Mouse (Mus musculus) frontal cortex, postnatal 36 days (tissue): ENCODE results near the gene Abat.

Source experiments
- DNase-seq, 2 experiments: peaks; one replicate each; pipeline ENCODE4 v3.0.0; 2022; ENCODE audit warnings: low spot score in 2 of 2

The Abat gene

DNA sequence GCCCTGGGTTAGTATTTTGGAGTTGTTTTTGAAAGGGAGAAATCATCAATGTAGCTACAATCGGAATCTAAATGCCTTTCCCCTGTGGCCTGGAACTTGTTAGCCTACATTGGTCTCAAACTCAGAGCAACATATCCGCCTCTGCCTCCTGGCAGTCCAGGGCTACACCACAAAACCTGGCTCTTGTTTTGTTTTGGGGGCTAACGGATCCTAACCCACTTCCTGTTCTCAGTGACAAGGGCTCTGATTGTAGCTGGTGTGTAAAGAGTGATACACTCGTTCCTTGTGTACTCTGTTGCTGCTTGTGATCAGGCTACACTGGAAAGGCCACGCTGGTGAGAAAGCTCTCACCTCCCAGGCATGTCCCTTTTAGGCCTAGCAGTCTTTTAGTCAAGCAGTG lies 118.2 kb downstream of the Abat start:
- DNase-seq: no peak

DNA sequence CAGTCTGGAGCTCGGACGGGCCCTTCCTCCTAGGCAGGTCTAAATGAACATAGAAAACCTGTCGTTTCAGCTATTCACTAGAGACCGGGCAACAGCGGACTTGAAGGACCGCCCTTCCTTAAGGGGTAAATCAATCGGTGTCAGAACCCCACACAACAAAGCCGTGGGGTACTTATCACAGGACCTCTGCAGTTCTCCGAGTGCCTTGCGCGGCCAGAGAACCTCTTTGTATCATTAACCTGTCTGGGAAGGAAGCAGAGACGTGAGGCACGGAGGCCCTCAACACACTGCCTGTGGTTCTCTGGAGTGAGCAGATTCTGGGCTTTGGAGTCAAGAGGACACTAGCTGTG lies 123.6 kb downstream of the Abat start:
- no peak for DNase-seq

DNA sequence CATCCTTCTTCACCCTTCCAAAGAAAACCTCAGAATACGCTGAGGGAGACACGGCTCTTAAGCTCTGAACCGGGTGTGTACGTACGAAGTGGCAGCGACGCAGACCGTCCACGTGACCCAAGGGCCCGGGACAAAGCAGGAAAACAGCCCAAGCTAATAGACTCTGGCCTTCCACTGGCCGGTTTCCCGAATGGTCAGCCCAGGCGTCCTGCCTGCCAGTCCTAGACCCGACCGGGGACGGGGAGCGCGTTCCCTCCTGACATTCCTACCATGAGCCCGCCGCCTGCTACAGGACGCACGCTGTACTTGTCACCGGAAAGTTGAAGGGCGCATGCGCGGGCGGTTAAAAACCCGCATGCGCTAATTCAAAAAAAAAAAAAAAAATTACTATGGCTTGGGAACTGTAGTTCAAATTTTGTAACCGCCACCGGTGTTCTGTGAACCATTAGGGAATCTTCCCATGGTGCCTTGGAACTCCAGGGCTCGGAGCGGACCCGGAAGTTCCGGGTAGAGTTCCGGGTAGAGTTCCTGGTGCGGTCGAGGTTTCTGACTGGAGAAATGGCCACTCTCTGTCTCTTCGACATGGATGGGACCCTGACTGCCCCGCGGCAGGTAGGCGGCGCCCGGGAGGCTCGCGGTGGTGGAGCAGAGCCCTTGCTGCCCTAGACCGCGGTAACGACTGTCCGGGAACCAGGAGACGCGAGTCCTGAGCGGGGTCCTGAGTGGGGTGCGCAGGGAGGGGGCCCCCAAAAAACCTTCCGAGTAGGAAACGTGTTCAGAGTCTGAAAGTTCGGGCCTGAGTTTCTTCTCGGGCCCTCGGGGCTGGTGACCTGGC lies 124.2 kb downstream of the Abat start, which contains the start of the genes Pmm2 and Tmem186:
Gene Pmm2, plus strand, starts transcription at position 458 of the 835 bp plus-strand sequence.
Gene Tmem186, minus strand, starts transcription at position 496 of the 835 bp plus-strand sequence.
- peak; percentile 86 to 89 for DNase-seq

DNA sequence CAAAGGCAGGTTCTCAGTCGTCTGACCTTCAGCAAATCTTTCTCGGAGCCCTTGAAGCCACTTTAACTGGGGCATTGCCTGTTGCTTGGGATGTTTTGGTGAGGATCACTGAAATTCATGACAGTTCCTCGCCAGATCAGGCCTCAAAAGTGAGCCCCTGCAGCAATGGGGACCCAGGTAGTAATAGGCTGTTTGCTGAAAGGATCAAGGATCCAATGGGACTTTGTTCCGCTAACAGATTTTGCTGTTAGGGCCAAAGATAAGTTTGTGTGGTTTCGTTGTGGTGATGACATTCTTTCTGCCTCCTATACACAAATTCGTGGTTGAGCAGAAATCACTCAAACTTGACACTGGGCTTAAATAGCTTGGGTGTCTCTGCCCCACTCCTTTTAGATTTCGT lies 124.9 kb downstream of the Abat start:
- no peak for DNase-seq

DNA sequence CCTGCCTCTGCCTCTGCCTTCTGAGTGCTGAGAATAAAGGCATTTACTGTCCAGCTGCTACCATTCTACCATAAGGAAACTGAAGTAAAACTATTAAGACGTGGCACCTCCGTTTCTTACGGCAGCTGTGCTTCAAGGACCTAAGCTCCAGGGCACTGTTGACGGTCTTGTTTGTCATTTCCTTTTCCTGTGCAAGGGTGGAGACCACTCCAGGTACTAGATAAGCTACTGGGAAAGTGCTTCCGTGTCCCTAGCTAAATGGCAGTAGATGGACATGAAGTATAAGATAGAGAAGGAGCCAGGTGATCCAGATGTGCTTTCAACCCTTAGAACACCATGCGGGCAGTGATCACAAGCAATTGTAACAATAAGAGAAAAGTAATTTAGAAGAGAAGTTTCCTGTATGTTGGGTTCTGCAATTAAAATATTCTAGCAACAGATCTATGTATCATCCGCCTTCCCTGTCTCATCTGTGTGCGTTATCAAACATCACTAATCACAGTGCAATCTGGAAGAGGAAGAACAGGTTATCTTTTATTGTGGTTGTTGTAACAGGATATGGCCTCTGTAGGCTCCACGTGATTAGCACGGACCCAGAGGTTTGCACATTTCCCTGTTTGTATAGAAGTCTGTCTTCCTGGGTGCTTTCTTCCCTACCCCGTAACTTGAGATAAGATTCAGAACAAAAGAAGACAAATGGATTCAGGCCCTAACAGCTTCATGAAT lies 126.4 kb downstream of the Abat start:
- no peak for DNase-seq

DNA sequence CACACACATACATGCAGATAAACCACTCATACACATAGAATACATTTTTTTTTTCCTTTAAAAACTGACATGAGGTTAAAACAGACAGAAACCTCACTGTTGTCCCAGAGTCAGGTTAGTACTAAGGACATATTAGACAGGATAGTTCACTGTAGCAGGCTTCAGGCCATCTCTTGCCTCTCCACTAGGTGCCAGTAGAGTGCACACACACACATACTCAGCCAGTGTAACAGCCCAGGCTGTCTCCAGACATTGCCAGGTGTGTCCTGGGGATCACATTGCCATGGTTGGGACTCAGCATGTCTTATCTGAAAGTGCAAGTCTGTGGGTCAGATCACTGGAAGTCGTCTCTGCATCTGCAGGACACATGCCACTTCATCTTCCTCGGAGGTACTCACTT lies 130.6 kb downstream of the Abat start:
- peak; percentile 18 to 52 for DNase-seq

DNA sequence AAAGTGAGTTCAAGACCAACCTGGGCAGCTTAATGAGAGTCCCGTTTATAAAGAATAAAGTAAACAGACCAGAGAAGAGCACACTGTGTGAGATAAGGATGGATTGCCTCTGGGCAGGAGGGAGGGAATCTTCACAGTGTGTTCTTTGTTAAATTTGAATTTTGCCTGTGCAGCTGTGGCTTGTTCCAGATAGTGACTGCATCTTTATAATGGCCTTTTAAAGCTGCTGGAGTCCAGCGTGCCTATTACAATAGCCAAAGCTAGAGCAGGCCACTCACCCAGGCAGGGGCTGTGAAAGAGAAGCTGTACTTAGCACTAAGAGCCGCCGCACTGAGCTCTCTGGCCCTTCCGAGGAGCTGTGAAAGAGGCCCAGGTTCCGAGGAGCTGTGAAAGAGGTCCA lies 132.3 kb downstream of the Abat start:
- DNase-seq: no peak

DNA sequence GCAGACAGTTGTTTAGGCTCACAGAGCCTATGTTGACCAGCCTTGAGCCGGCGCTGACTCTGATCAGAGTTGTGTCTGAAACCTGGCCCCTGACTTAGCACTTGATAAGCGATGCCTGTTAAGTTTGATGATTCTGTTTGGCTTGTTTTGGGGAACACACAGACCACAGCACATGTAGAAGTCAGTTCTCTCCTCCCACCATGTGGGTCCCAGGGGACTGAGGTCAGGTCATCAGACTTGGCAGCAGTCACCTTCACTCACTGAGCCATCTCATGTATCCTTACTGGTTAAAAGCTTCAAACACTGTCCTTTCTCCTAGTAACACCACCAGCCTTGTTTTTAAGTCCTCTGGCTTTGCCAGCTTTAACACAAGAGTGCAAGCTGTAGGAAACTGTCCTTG lies 136.8 kb downstream of the Abat start:
- no peak for DNase-seq

DNA sequence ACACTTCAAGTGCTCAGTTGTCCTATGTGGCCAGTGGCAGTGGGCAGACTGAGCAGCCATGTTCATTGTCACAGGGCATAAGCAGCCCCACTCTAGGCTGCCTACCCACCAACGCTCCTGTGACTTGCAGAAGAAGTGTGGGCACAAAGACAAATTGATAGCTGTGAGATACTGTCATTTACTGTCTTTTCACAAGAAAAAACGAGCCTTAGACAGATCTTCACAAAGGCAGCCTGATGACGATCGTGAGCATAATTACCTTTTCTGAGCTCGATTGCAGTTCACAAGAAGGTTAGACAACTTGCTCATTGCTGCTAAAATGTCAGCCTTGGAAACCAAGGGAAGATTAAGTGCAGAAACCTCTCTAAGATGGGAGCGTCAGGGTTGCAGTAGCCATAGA lies 141.9 kb downstream of the Abat start:
- no peak for DNase-seq

DNA sequence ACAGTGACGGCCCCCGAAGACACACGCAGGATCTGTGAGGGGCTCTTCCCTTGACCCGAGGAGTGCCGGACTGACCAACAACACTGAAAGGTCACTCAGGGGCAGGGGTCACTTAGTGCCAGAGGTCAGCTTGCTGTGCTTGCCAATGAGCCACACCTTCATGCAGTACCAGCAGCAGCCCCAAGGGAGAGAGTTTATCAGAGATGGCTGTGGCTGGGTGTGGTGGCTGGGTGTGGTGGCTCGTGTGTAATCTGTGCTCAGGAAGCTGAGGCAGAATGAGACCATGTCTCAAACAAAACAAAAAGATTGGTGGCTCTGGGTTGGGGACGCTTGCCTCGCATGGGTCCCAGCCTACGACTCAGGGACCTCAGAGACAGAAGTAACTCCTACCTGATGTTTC lies 142.4 kb downstream of the Abat start:
- no peak for DNase-seq

DNA sequence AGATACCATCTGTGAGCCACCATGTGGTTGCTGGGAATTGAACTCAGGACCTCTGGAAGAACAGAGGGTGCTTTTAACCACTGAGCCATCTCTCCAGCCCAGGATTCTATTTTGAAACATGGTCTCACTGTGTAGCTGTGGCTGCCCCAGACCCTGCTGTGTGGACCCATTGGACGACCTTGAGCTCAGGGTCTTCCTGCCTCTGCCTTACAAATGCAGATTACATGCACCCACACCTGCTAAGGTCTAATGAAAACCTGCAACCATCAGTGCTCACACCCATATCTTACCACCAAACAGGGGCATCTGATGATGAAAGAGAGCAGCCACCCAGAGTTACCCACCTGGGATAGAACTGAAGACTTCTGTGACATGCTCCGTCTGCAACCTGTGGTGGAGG lies 143.0 kb downstream of the Abat start:
- no peak for DNase-seq

DNA sequence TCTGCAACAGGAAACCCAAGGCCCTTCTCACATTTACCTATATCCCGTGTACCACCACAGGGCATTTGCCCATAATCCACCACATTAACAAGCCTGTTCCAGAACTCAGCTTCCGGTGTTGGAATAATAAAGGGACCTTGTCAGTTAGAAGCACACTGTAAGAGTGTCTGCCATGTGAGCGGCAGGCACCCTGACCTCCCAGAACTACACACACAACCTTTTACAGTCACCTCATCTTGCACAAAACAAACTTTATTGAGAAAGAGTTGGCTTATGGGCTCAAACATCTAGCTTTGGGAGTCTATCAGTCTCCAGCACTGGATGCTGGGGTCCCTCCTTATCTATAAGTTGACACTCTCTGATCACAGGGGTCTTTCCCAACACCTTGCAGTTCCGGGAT lies 145.1 kb downstream of the Abat start:
- no peak for DNase-seq

DNA sequence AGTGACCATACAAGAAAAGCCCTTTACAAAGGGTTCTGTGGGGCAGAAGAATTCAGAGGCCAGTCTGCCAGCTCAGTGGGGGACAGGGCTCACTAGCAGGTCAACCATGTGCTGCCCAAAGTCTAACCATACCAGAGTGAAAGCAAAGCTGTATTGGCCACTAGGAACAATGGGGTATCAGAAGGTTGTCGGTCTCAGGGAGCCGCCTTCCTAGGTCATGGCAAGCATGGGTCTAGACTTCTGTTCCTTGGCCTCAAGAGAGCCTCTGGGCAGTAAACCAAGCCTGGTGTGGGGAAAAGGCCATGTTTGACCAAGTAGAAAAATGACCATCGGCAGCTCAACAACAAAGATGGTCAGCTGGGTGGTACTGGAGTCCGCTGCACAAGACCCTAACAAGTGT lies 145.5 kb downstream of the Abat start:
- DNase-seq: no peak

DNA sequence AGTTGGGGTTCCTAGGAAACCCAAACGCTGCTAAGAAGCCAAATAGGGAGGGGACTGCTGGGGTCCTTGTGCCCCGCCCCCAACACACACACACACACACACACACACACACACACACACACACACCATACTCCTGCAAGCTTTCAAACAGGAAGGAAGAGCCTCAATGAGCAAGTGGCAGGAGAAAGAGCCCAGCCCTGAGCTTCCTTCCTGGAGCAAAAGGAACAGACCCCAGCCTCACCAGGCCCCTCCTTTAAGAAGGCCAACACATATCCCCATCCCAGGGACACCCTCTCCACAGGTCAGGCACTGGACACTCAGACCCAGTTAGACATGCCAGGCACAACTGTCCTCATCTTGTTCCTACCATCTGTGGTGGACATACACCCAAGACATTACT lies 149.8 kb downstream of the Abat start:
- no peak for DNase-seq

DNA sequence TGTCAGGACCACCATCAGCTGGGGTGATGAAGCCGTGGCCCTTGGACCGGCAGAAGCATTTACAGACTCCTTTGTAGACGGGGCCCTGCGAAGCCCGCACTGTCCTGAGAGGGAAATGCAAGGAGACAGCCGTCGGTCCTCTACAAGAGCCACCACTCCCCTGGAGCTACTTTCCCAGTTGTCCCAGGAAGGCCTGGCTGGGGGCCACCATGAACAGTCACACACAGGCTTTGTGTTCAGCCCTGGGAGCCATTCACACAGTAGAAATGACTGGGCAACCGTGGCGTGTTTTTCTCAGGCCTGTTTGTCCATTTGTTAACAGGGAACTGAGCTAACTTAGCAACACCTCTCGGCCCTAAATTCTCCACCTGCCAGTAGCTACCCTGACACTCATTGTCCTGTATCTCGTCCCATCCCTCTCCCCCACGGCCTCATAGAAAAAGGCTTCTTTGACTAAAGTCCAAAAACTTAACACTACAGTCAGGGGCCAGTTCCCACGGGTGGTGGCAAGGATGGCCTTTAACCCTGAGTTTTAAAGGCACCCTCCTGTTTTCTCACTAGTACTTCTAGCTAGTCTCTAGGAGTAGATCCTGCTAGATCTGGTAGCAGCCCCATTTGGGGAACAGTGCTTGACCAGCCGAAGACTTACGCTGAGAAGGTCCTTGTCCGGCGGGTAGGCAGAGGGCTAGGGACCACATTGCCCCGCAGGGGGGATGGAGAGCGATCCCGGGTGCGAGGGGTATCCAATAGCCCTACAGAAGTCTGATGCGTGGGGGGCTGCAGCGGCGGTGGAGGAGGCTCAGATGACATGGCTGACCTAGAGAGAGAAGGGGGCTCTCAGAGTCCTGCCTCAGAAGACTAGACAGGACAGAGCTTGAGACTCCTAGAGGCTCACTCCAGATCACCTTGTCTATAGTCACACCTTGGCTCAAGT lies 150.6 kb downstream of the Abat start:
- no peak for DNase-seq

DNA sequence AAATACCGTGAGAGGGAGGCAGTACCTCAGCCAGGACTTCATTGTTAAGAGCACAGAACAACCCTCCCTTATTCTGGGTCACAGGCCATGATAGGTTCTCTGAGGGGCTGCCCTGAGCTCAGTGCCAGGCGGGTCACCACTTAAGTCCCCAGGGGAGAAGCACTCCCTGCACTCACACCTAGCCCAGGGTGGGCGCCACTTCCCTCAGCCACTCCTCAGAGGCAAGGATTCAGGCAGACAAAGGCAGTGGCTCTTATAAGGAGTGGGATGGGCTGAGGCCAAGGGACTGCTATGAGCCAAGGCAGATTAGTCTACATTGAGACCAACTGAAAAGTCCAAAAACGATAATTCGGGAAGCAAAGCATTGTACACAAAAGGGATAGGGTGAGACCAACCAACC lies 152.1 kb downstream of the Abat start:
- DNase-seq: no peak

DNA sequence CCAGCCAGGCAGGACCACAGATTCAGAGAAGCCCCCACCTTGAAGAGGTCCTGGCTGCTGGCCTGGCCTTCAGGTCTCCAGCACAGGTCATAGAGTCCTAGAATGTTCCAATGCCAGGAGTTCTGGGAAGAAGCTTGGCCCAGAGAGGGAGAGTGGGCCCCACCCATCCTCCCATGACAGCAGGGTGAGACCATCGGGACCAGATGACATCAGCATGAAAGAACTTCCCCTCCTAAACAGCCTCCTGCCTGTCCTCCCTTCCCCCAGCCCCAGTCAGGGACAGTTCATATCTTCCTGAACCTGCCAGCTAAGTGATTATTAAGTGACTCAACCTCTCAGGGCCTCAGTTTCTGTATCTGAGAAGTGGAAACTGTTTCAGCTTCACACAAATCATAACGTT lies 153.2 kb downstream of the Abat start:
- DNase-seq: no peak

DNA sequence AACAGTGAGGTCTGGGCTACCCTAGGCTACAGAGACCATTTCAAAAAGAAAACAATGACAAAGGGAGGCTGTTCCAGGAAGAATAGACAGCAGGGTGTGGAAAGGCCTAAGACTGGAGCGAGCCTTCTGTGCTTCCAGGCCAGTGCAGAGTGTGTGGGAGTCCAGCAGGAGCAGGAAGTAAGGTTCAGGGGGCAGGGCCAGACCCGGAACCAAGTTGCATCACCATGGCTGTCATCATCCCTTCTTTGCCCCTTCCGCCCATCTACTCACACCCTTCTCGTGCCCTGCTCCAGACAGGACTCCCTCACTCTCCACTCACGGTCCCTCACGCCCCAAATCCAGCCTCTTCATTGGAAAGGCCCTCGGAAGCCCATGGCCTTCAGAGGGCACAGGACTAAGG lies 154.0 kb downstream of the Abat start:
- no peak for DNase-seq

DNA sequence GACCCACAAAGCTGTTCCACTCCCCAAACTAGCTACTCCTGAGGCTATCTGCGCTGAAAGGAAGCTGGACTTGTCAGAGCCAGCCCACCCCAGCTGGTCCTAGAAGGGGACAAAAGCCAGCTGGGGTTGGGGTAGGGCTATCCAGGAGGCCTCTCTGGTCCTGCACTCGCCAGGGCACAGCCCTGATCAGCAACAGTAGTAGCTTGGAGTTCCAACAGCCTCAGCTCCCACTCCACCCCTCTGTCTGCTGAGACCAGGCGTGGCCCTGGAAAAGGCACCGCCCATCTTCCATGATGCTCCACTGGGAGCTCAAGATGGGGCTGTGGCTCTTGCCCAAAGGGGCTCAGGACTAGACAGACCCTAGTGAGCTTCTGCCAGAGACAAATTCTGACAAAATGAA lies 154.6 kb downstream of the Abat start:
- DNase-seq: no peak

DNA sequence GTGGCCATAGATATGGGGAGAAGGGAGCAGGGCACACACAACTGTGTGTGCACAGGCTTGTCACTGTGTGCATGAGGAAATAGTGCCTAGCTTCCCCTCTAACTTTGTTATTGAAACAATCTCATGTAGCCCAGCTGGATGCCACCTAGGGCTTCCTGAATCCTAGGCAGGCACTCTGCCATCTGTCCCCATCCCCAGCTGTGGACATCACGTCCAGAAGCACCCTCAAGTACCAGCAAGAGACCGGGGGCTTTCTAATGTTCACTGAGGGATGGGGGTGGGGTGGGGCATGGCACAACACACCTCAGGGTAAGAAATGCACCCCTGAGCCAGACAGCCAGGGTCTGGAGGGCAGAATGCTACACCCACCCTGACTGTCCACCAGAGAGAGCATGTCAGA lies 155.2 kb downstream of the Abat start:
- no peak for DNase-seq

DNA sequence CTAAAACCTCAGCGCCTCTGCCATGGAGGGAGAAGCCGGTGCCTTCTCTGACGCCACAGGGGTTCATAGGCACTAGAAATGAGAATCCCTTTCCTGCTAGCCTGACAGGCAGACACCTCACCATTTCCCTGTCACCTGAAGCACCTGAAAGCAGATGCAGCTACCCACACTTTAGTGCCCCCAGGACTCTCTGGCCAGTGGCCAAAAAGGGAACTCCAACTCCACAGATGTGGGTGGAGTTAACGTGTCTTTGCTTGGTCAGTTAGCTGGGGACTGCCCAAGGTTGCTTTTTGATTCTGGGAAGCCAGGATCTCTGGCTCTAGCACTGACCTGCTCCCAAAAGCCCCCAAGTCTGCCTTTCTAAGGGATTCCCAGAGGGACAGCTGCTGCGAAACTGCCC lies 156.2 kb downstream of the Abat start:
- DNase-seq: no peak
